Mouse (Mus musculus) layer of hippocampus, adult 9-11 months (tissue): ENCODE measurements around the gene Hist1h2bj.
"Not testable (repeated sequence)": the region's sequence is repeated elsewhere in the genome, so short reads cannot be mapped to it uniquely, and the experiment has no call there.

Experiments used
- DNase-seq: peaks from one replicate; pipeline ENCODE4 v3.0.0; 2022

The Hist1h2bj gene

GRCm38 (mm10) chr13:22040464-22041141 lies 2.4 kb upstream of the Hist1h2bj start:
- DNase-seq, result no peak

DNA sequence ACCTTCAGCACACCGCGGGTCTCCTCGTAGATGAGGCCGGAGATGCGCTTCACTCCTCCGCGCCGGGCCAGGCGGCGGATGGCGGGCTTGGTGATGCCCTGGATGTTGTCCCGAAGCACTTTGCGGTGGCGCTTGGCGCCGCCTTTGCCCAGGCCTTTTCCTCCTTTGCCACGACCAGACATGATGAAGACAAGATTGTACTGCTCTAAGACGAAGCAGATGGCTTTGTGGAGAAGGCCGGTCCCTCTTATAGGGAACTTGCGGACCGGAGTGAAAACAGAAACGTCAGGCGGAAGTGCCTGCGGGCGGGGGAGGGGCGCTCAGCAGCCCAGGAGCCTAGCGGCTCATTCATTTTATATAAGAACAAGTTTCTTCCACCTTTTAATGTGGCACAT lies 1.9 kb upstream of the Hist1h2bj start, which contains the start of gene Hist1h4i:
TSS of gene Hist1h4i (minus strand) at position 221 of the 395 bp plus-strand sequence.
- DNase-seq, result peak; percentile 96

DNA sequence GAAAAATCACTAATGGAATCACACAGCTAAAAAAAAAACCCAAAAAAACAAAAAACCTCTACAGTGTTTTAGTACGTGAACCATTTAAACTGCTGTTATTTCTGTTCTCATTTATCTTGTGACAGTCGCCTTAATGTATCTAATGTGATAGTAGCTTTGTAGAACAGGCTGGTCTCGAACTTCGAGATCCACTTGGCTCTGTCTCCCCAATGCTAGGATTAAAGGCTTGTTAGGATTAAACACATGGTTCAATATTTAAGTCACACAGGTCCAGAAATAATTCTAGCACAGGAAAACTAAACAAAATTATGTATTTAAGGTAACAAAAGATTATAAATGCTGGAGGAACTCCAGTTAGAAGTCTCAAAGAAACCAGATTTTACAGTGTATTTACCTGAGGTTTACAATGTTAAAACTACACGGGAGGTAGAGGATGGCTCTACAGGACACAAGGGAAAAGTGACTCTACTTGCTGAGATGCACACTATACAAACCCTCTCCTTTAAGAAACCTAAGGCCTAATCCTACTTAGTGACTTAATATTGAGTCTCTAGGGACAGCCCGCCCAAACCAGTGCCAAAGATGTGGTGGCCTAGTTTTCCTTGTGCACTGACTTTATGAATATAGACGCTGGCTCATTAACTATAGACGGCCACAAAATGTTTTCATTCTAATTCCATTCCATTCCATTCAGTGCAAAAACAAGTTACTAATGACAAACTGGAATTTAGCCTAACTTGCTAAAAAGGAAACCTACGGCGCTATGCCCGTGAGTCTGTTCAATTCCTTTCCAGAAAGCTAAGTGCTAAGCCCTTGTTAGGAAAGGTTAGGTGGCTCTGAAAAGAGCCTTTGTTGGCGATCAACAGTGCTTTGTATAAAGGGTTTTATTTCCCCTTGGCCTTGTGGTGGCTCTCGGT lies 1.1 kb upstream of the Hist1h2bj start:
- no peak for DNase-seq

DNA sequence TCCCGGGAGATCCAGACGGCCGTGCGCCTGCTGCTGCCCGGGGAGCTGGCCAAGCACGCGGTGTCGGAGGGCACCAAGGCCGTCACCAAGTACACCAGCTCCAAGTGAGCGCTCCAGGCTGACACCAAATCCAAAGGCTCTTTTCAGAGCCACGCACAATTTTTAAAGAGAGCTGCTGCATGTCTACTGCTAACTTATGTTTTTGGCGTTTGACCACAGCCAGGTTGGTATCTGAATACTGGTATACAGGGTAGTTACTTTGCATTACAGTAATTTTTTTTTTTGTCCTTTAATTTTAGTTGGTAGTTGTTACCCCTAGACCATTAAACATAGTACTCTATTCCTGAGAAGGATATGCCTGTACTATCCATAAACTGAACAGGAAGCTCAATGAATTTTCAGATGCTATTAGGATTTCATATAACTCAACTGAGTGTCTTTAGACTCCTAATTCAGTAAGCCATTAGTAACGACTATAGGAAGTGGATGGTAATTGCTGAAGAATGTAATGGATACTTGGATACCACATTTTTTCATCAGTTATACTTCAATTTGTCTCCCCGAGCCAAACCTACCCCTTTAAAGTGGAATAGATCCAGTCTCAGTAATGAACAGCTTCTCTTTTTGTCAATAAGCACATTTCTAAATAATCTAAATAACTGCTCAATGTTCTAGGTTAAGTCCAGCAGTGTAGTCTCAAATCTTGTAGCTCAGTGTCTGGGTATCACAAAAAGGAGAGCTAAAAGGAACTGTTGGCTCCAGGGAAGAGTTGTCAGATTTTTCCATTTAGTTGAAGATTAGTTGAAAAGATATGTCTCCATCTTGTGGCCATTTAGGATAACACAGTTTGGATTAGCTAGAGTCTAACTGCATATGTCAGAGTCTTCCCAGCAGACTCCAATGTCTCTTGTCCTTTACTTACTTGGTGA lies 753 bp downstream of the Hist1h2bj start:
- no peak for DNase-seq

GRCm38 (mm10) chr13:22044432-22045155 lies 1.6 kb downstream of the Hist1h2bj start:
- no peak for DNase-seq

DNA sequence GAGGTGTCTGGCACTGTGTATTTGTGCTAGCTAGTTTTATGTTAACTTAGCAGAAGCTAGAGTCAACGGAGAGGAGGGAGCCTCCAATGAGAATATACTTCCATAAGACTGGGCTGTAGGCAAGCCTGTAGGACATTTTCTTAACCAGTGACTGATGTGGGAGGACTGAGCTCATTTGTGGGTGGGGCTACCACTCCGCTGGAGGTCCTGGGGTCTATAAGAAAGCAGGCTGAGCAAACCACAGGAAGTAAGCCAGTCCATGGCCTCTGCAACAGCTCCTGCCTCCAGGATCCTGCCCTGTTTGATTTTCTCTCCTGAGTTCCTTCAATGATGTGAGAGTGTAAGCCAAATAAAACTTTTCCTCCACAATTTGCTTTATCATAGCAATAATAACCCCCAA lies 2.3 kb downstream of the Hist1h2bj start:
- no peak for DNase-seq

DNA sequence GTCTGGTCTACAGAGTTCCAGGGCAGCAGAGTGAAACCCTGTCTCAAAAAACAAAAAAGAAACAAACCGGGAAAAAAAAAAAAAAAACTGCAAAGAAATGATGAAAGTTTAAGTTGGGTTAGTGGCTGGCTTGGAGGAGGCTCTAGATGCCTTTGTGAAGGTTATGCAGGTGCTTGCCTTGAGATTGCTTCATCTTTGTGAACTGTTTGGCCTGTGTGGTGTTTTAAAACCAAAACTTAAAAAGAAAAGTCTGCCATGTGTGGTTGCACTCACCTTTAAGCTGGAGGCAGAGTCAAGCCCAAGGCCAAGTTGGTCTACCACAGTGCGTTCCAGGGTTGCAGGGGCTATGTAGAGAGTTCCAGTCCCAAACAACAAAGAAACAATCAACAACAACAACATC lies 6.0 kb downstream of the Hist1h2bj start:
- DNase-seq, result no peak

DNA sequence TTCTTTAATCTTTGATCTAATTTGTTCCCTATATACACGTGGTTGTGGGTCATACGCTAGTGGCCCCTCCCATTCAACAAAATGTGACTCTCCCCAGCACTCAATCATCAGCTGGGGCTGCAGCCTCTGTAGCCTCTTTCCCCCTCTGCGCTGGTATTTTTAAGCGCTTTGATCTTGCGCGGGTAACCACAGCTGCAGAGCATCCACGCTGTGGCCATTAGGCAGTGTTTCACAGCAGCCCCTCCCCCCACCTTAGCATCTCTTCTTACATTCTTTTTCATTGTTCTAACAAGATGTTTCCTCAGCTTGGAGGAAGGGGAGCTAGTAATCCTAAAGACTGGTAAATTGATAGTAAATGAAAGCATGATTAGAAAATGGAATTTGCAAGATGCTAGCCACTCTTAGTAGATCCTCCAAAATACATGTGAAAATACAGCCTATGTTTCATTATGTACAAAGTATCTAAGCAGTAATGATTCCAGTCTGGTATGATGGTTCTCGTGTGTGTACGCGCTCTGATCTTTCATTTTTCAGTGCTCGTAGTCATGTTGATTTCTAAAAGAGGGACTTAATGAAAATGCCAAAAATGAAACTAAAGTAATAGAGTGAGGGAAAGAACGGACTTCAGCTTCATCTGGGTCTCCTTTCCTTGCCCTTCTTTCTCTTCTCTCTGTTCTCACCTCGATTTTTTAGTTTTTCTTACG lies 6.9 kb downstream of the Hist1h2bj start:
- DNase-seq, result no peak

DNA sequence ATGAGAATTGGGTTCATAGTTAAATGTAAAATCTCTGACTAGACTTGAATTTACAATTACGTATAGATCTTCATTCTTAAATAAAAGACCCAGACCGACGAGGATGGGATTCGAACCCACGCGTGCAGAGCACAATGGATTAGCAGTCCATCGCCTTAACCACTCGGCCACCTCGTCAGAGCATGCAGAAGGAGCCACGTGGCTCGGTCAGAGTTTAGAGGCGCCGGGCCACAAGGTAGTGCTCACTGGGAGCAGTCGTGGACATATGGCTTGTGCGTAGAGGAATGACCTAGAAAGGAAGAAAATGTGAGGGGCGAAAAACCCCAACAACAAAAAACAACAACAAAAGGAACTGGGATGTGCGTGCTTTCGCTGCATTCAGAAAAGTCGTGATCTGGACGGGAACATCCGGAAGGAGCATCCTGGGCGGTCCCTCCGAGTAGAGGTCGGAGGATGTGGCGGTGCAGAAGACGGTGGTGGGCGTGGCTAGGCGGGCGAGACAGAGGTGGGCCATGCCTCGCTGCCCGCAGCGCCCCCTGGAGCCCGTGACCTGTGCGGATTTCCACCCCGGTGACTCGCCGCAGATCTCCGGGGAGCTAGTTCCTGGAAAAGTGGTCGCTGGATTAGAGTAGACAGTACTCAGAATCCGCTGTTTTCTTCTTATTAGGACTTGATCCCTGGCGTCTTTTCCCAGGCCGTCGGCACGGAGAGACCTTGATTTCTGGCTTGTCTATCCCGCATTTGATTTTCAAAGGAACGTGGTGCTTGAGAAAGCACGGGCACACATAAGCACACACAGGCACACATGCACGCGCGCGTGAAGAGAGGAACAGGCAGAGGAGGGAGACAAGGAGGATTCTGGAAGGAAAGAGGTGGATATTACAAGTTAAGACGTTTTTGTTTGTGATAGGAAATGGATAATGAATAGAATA lies 7.8 kb downstream of the Hist1h2bj start:
- peak; percentile 88 for DNase-seq

GRCm38 (mm10) chr13:22051523-22051859 lies 8.5 kb downstream of the Hist1h2bj start:
- DNase-seq, result no peak

DNA sequence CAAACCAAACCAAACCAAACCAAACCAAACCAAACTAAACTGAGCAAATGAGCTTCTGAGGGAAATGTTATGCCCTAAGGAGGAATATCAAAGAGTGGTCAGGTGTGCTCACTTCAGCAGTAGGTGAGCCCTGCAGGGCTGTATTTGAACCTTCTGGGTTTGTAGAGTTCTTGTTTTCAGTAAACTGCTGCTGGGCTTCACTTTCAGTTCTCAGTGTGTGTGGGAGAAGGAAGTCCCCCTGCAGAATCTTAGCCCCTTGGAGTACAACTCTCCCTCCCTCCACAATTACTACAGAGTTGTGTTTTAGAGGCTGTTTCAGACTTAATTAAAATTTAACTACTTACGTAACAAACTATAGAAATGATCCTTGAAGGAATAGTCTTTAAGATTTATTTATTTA lies 10.7 kb downstream of the Hist1h2bj start:
- no peak for DNase-seq

DNA sequence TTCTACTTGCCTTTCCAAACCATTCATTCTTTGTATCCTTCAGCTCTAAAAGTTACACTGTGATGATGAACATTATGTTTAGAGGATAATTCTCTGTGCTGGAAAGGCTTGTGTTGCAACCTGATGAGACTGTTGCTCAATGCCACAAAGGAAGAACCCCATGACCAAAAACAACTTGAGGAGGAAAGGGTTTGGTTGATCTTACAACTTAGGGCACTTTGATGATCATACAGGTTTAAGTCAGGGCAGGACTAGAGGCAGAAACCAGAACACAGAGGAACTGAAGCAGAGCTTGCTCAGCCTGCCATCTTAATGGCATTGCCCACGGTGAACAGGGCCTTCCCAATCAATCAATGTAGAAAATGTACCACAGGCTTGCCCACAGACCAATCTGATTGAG lies 18.4 kb downstream of the Hist1h2bj start:
- no peak for DNase-seq

DNA sequence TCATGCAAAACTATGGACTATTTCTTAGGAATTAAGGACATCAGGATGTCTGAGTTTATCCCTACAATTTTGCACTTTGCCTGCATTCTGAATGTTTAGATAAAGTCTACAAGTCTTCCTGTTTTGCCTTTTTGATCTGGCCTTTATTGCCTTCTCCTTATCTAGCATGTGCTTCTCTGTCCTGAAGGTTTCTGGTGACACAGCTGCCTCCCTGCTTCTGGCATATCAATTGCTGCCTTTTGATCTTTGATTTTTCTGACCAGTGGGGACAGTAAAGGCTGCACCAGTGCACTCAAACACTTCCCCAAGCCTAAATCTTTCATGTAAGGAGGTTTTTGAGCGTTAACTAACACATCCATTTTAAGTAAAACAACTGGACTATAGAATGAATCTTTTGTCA lies 20.5 kb downstream of the Hist1h2bj start:
- DNase-seq, result no peak

- DNase-seq, result not testable (repeated sequence)
Observed at GRCm38 (mm10) chr13:22084140-22084539, 41.1 kb downstream of the Hist1h2bj start, which contains the start of gene Vmn1r188. TSS of gene Vmn1r188 (plus strand) at chr13:22084440.
